Mouse (Mus musculus) embryonic fibroblast, embryonic 13.5 days (primary cell): ENCODE results near the gene Atf3.

Experiments used
- CTCF ChIP-seq: IDR thresholded peaks from 2 replicates; pipeline ENCODE4 v1.5.1; 2011; ENCODE audit warnings: mild to moderate bottlenecking, control low read depth, low read length, moderate library complexity, borderline replicate concordance; ENCODE audit not compliant: insufficient read depth
- POLR2A ChIP-seq: IDR thresholded peaks from 2 replicates; pipeline ENCODE4 v1.6.1; 2011; ENCODE audit warnings: low read depth, mild to moderate bottlenecking, control low read depth, low read length, moderate library complexity

- TF ChIP-seq POLR2A, result no peak
- TF ChIP-seq CTCF, result no peak
These were observed 29.7 kb upstream of the Atf3 start for GRCm38 (mm10) chr1:191247561-191247960.
